In genomic region chr5:102629362-102629771, GRCm38 (mm10) we compare ENCODE assay signal across 10 mouse cellular contexts.
A peak's percentile ranks its signal among the peaks of the same experiment; 100 is the strongest.
DNase-seq lines count a peak whose midpoint lies in the region; ATAC-seq and TF ChIP-seq lines count a peak whose summit lies in the region.
"Had no signal": no experiment of that assay in that cellular context is flagged by ENCODE, and none has a peak within 500 bp of the region (broad histone marks: within the 10 kb centered on the region; RNA-seq: fewer than 3 reads in every experiment).

No protein-coding gene starts in this region.

- DNase-seq in Patski (ENCODE audit: low read depth, low spot score): no peak
- peak; percentile 64 for DNase-seq in gastrocnemius, postnatal 14 days
- DNase-seq in midbrain, embryonic 11.5 days (ENCODE audit: low spot score, missing footprints): no peak
- DNase-seq in cerebellum, postnatal 14 days: no peak
- DNase-seq in right cerebral cortex, postnatal 25 days: no peak

- H3K36me3 ChIP-seq in C2C12 (ENCODE audit: control insufficient read depth, insufficient read depth): no peaks in the 10 kb centered on the region
- H3K36me3 ChIP-seq in lung, embryonic 15.5 days: no peaks in the 10 kb centered on the region
- H3K36me3 ChIP-seq in midbrain, embryonic 11.5 days (ENCODE audit: control insufficient read depth, insufficient read depth, low read length): no peaks in the 10 kb centered on the region
- H3K36me3 ChIP-seq: limb, embryonic 13.5 days; midbrain, embryonic 15.5 days had no signal

- no peaks in the 10 kb centered on the region for H3K4me1 ChIP-seq in lung, embryonic 15.5 days
- no peaks in the 10 kb centered on the region for H3K4me1 ChIP-seq in midbrain, embryonic 11.5 days (ENCODE audit: control insufficient read depth, insufficient read depth, low read length)
- H3K4me1 ChIP-seq: limb, embryonic 13.5 days; midbrain, embryonic 15.5 days had no signal

- TF ChIP-seq CTCF in C2C12 (IDR thresholded peaks at IDR 0.05; ENCODE audit: control insufficient read depth, insufficient read depth, insufficient read length) (no peak), Patski (IDR thresholded peaks at IDR 0.05) (no peak)

- no peaks in the 10 kb centered on the region for H3K79me2 ChIP-seq in C2C12 (ENCODE audit: control insufficient read depth, insufficient read depth)

- peak; percentile 51 for ATAC-seq in Patski
- ATAC-seq in lung, embryonic 15.5 days (ENCODE audit: borderline replicate concordance, extremely low read depth, low FRiP score, low TSS enrichment): peak; percentile 87; the same call in 1 of the 2 replicates
- ATAC-seq in midbrain, embryonic 11.5 days (ENCODE audit: low FRiP score): no peak
- ATAC-seq: midbrain, embryonic 15.5 days had no signal

- no peak overlapping the region for H3K4me2 ChIP-seq in lung, embryonic 15.5 days
- H3K4me2 ChIP-seq in midbrain, embryonic 11.5 days: no peak overlapping the region
- H3K4me2 ChIP-seq: hindbrain, embryonic 14.5 days; limb, embryonic 13.5 days; midbrain, embryonic 15.5 days had no signal

- WGBS in lung, embryonic 15.5 days: 57% methylated on average over 11 of the region's 11 CpGs
- WGBS in midbrain, embryonic 11.5 days: 89% methylated on average over 11 of the region's 11 CpGs

- H3K79me3 ChIP-seq in C2C12 (ENCODE audit: low read depth): no peaks in the 10 kb centered on the region

- in situ Hi-C loops in Patski (cut with MboI; ENCODE audit: low pct_unique_long_range_greater_than_20kb): no loop called here

- H3ac ChIP-seq in C2C12 (ENCODE audit: control insufficient read depth, insufficient read length, low read depth): no peak overlapping the region

- peak overlapping the region; percentile 35; the same call in 1 of the 2 replicates for H3K27ac ChIP-seq in lung, embryonic 15.5 days
- H3K27ac ChIP-seq in midbrain, embryonic 11.5 days (ENCODE audit: low read depth, low read length): no peak overlapping the region
- H3K27ac ChIP-seq: hindbrain, embryonic 14.5 days; limb, embryonic 13.5 days; midbrain, embryonic 15.5 days had no signal

- H3K4me3 ChIP-seq in C2C12 (ENCODE audit: insufficient read depth, poor library complexity, severe bottlenecking): no peak overlapping the region
- H3K4me3 ChIP-seq in lung, embryonic 15.5 days: no peak overlapping the region
- H3K4me3 ChIP-seq in midbrain, embryonic 11.5 days (ENCODE audit: low read depth, low read length): no peak overlapping the region
- H3K4me3 ChIP-seq: limb, embryonic 13.5 days; midbrain, embryonic 15.5 days had no signal

- no peaks in the 10 kb centered on the region for H3K27me3 ChIP-seq in C2C12 (ENCODE audit: control insufficient read depth, insufficient read depth, insufficient read length)
- peaks cover 10% of the 10 kb centered on the region for H3K27me3 ChIP-seq in Patski
- H3K27me3 ChIP-seq in lung, embryonic 15.5 days: no peaks in the 10 kb centered on the region
- H3K27me3 ChIP-seq in midbrain, embryonic 11.5 days (ENCODE audit: control insufficient read depth, insufficient read depth, low read length): no peaks in the 10 kb centered on the region
- H3K27me3 ChIP-seq: limb, embryonic 13.5 days; midbrain, embryonic 15.5 days had no signal

- CTCF ChIA-PET in Patski (lab: Charles Lee): interaction anchor here (1.1 to 2.0 kb wide), 2 partner anchors 12 to 14 kb away, joined by 3 to 5 read pairs; no protein-coding TSS in a partner anchor

- POLR2A ChIA-PET in Patski (lab: Charles Lee): no interaction called here

- no peak overlapping the region for H3K9ac ChIP-seq in lung, embryonic 15.5 days
- no peak overlapping the region for H3K9ac ChIP-seq in midbrain, embryonic 11.5 days (ENCODE audit: low read length)
- H3K9ac ChIP-seq: hindbrain, embryonic 14.5 days; limb, embryonic 13.5 days; midbrain, embryonic 15.5 days had no signal

- no peaks in the 10 kb centered on the region for H3K9me3 ChIP-seq in lung, embryonic 15.5 days
- H3K9me3 ChIP-seq in midbrain, embryonic 11.5 days (ENCODE audit: control insufficient read depth, low read length): no peaks in the 10 kb centered on the region
- H3K9me3 ChIP-seq: limb, embryonic 13.5 days; midbrain, embryonic 15.5 days had no signal

- intact Hi-C loops in gastrocnemius, postnatal 14 days (cut with DNase I; ENCODE audit: low total_unique reads): no loop called here

TF ChIP-seq in C2C12, 6 proteins besides CTCF, POLR2A, EP300 and RAD21:
- peak; percentile 89 for TF ChIP-seq USF1 (IDR thresholded peaks at IDR 0.05; ENCODE audit: low read depth)
- peak; percentile 92 for TF ChIP-seq MYOD1 (IDR thresholded peaks at IDR 0.05; ENCODE audit: control insufficient read depth, insufficient read length, low read depth)
- TF ChIP-seq MYOG (IDR thresholded peaks at IDR 0.05; ENCODE audit: control insufficient read depth, extremely low read depth, insufficient read length): no peak
- peak; percentile 57 for TF ChIP-seq MAX (IDR thresholded peaks at IDR 0.05)
- peak; percentile 81 for TF ChIP-seq CEBPB (IDR thresholded peaks at IDR 0.05; ENCODE audit: low read depth)
